ENCODE assay signal across 17 mouse cellular contexts in the genomic region with DNA sequence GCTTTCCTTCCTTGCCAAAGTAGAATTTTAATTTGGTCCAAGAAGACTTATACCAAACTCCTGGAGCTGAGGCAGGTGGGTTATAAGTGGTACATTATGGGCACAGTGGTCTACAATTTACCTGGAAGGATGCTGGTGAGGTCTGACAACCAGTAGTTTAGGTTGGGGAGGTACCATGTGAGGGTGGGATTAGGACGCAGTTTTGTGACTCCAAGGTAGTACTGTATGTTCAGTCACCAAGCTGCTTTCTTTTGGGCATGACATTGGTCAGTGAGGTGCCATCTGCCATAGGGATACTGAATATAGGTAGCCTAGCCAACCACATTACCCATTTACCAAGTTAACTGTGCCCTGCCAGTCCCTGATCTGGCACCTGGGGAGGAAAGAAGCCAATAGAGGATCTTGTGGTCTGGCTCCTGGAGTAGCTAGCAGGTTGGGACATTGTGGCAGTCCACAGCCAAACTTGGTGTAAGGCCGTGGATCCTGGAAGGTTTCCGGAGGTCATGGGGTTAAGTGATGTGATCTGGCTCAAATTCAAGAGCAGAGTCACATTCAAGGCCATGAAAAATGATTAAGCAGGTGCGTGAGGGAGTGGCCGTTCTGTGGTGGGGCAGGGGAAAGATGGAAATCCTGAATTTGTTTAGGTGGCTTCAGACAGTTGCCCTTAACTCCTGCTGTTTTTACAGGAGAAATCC. TPM values are rescaled to one million over a fixed set of nuclear protein-coding genes. Genes with fewer than 3 reads are reported as not detected.
DNase-seq lines count a peak whose midpoint lies in the region; ATAC-seq lines count a peak whose summit lies in the region.
"Had no signal": no experiment of that assay in that cellular context is flagged by ENCODE, and none has a peak within 500 bp of the region (broad histone marks: within the 10 kb centered on the region; RNA-seq: fewer than 3 reads in every experiment).

No protein-coding gene starts in this region.

- H3K27me3 ChIP-seq in forebrain, embryonic 12.5 days: no peaks in the 10 kb centered on the region
- H3K27me3 ChIP-seq in forebrain, embryonic 11.5 days (ENCODE audit: control insufficient read depth, insufficient read depth, low read length): no peaks in the 10 kb centered on the region
- no peaks in the 10 kb centered on the region for H3K27me3 ChIP-seq in midbrain, embryonic 12.5 days
- no peaks in the 10 kb centered on the region for H3K27me3 ChIP-seq in midbrain, embryonic 10.5 days (ENCODE audit: low read depth, poor library complexity, severe bottlenecking)
- H3K27me3 ChIP-seq in midbrain, embryonic 14.5 days (ENCODE audit: control insufficient read depth, insufficient read depth, low read length): no peaks in the 10 kb centered on the region
- H3K27me3 ChIP-seq in hindbrain, embryonic 14.5 days (ENCODE audit: control insufficient read depth, insufficient read depth, low read length): no peaks in the 10 kb centered on the region
- H3K27me3 ChIP-seq: liver, embryonic 12.5 days; stomach, embryonic 15.5 days had no signal

- H3K9ac ChIP-seq in forebrain, embryonic 12.5 days: no peak overlapping the region
- no peak overlapping the region for H3K9ac ChIP-seq in forebrain, embryonic 11.5 days (ENCODE audit: low read length)
- H3K9ac ChIP-seq in midbrain, embryonic 12.5 days (replicated peaks): no peak overlapping the region
- H3K9ac ChIP-seq in midbrain, embryonic 14.5 days (replicated peaks; ENCODE audit: low read length): no peak overlapping the region
- H3K9ac ChIP-seq in hindbrain, embryonic 14.5 days: no peak overlapping the region
- H3K9ac ChIP-seq: liver, embryonic 12.5 days; stomach, embryonic 15.5 days had no signal

- WGBS in forebrain, embryonic 12.5 days: 75% methylated on average over 5 of the region's 5 CpGs
- WGBS in forebrain, embryonic 11.5 days: 76% methylated on average over 5 of the region's 5 CpGs
- WGBS in midbrain, embryonic 12.5 days: 77% methylated on average over 5 of the region's 5 CpGs
- WGBS in midbrain, embryonic 10.5 days: 79% methylated on average over 5 of the region's 5 CpGs
- WGBS in midbrain, embryonic 14.5 days: 72% methylated on average over 5 of the region's 5 CpGs
- 67% methylated on average over 5 of the region's 5 CpGs for WGBS in hindbrain, embryonic 14.5 days

- peaks cover 60% of the 10 kb centered on the region for H3K36me3 ChIP-seq in forebrain, embryonic 12.5 days (replicated peaks)
- H3K36me3 ChIP-seq in forebrain, embryonic 11.5 days (ENCODE audit: control insufficient read depth, insufficient read depth, low read length): peaks cover 24% of the 10 kb centered on the region; the same call in 1 of the 2 replicates
- peaks cover 52% of the 10 kb centered on the region for H3K36me3 ChIP-seq in midbrain, embryonic 12.5 days
- peaks cover 60% of the 10 kb centered on the region for H3K36me3 ChIP-seq in midbrain, embryonic 10.5 days
- peaks cover 57% of the 10 kb centered on the region for H3K36me3 ChIP-seq in midbrain, embryonic 14.5 days (ENCODE audit: control insufficient read depth, insufficient read depth, low read length)
- H3K36me3 ChIP-seq in hindbrain, embryonic 14.5 days (replicated peaks; ENCODE audit: control insufficient read depth, insufficient read depth): peaks cover 64% of the 10 kb centered on the region

- H3K4me2 ChIP-seq in forebrain, embryonic 12.5 days: no peak overlapping the region
- H3K4me2 ChIP-seq in forebrain, embryonic 11.5 days (ENCODE audit: low read depth, low read length, severe bottlenecking): no peak overlapping the region
- no peak overlapping the region for H3K4me2 ChIP-seq in midbrain, embryonic 12.5 days (replicated peaks)
- no peak overlapping the region for H3K4me2 ChIP-seq in midbrain, embryonic 14.5 days (ENCODE audit: low read length)
- H3K4me2 ChIP-seq in hindbrain, embryonic 14.5 days (replicated peaks): no peak overlapping the region
- H3K4me2 ChIP-seq: heart, embryonic 11.5 days; liver, embryonic 12.5 days; stomach, embryonic 15.5 days had no signal

- ATAC-seq in forebrain, embryonic 12.5 days (ENCODE audit: low FRiP score): no peak
- ATAC-seq in forebrain, embryonic 11.5 days (replicated peaks; ENCODE audit: low FRiP score): no peak
- no peak for ATAC-seq in midbrain, embryonic 12.5 days (ENCODE audit: low FRiP score, low read depth)
- ATAC-seq in midbrain, embryonic 14.5 days (ENCODE audit: low FRiP score, low TSS enrichment): no peak
- ATAC-seq in hindbrain, embryonic 14.5 days (ENCODE audit: low FRiP score): no peak
- ATAC-seq: CD4-positive, CD25-positive, alpha-beta regulatory T cell, adult 4 months had no signal

- peaks cover 29% of the 10 kb centered on the region for H3K4me1 ChIP-seq in forebrain, embryonic 12.5 days
- peaks cover 14% of the 10 kb centered on the region; the same call in 1 of the 2 replicates for H3K4me1 ChIP-seq in forebrain, embryonic 11.5 days (replicated peaks; ENCODE audit: control insufficient read depth, insufficient read depth, low read length)
- peaks cover 24% of the 10 kb centered on the region for H3K4me1 ChIP-seq in midbrain, embryonic 12.5 days
- H3K4me1 ChIP-seq in midbrain, embryonic 10.5 days: peaks cover 41% of the 10 kb centered on the region
- H3K4me1 ChIP-seq in midbrain, embryonic 14.5 days (ENCODE audit: control insufficient read depth, insufficient read depth, low read length): peaks cover 19% of the 10 kb centered on the region
- peaks cover 21% of the 10 kb centered on the region for H3K4me1 ChIP-seq in hindbrain, embryonic 14.5 days (replicated peaks; ENCODE audit: control insufficient read depth, insufficient read depth, low read length)
- H3K4me1 ChIP-seq: stomach, embryonic 15.5 days had no signal

- DNase-seq in forebrain, embryonic 11.5 days (ENCODE audit: low spot score): no peak
- DNase-seq in midbrain, embryonic 10.5 days (ENCODE audit: low spot score): no peak
- peak; percentile 38 to 47 for DNase-seq in adrenal gland, adult 18-20 months (ENCODE audit: low spot score in 2 of 2)
- DNase-seq in midbrain, embryonic 14.5 days: no peak
- DNase-seq in layer of hippocampus, adult 9-11 months: no peak
- DNase-seq in hindbrain, embryonic 14.5 days (ENCODE audit: low spot score): no peak
- DNase-seq: gastrocnemius, postnatal 10 days; kidney, adult 18-20 months; retina, postnatal 1 day; thymus, postnatal 14 days had no signal

- H3K27ac ChIP-seq in forebrain, embryonic 12.5 days: peak overlapping the region; percentile 93
- no peak overlapping the region for H3K27ac ChIP-seq in forebrain, embryonic 11.5 days (ENCODE audit: low read depth, low read length)
- peak overlapping the region; percentile 20; the same call in 1 of the 2 replicates for H3K27ac ChIP-seq in midbrain, embryonic 12.5 days (replicated peaks)
- H3K27ac ChIP-seq in midbrain, embryonic 10.5 days (replicated peaks): no peak overlapping the region
- 0 out of 2 replicates have a peak overlapping the region, but pooled peaks have one; percentile 37 for H3K27ac ChIP-seq in midbrain, embryonic 14.5 days (replicated peaks; ENCODE audit: low read depth, low read length)
- no peak overlapping the region for H3K27ac ChIP-seq in hindbrain, embryonic 14.5 days
- H3K27ac ChIP-seq: stomach, embryonic 15.5 days had no signal

- H3K4me3 ChIP-seq in forebrain, embryonic 12.5 days (replicated peaks): no peak overlapping the region
- no peak overlapping the region for H3K4me3 ChIP-seq in forebrain, embryonic 11.5 days (ENCODE audit: low read depth, low read length)
- no peak overlapping the region for H3K4me3 ChIP-seq in midbrain, embryonic 12.5 days
- H3K4me3 ChIP-seq in midbrain, embryonic 10.5 days: no peak overlapping the region
- no peak overlapping the region for H3K4me3 ChIP-seq in midbrain, embryonic 14.5 days (replicated peaks; ENCODE audit: low read depth, low read length)
- no peak overlapping the region for H3K4me3 ChIP-seq in hindbrain, embryonic 14.5 days (replicated peaks; ENCODE audit: low read length)
- H3K4me3 ChIP-seq: hindbrain, embryonic 10.5 days; liver, embryonic 12.5 days; stomach, embryonic 15.5 days had no signal

- H3K9me3 ChIP-seq in forebrain, embryonic 12.5 days: peaks cover 2% of the 10 kb centered on the region
- H3K9me3 ChIP-seq in forebrain, embryonic 11.5 days (ENCODE audit: control insufficient read depth, low read length): no peaks in the 10 kb centered on the region
- H3K9me3 ChIP-seq in midbrain, embryonic 12.5 days: no peaks in the 10 kb centered on the region
- H3K9me3 ChIP-seq in midbrain, embryonic 10.5 days (replicated peaks): no peaks in the 10 kb centered on the region
- no peaks in the 10 kb centered on the region for H3K9me3 ChIP-seq in midbrain, embryonic 14.5 days (ENCODE audit: control insufficient read depth, low read length)
- H3K9me3 ChIP-seq in hindbrain, embryonic 14.5 days (ENCODE audit: control insufficient read depth, low read length): no peaks in the 10 kb centered on the region
- H3K9me3 ChIP-seq: liver, embryonic 12.5 days; stomach, embryonic 15.5 days had no signal

RNA-seq across cellular contexts. Expression of a gene that starts 11.8 kb away (rescaled TPM):
- 998 and 1,043 TPM in 2 replicates for polyA plus RNA-seq in forebrain, embryonic 12.5 days (2016; fragmentation: Nextera tagmentation; extraction: Ambion mirVana)
- 939 and 1,035 TPM in 2 replicates for polyA plus RNA-seq in forebrain, embryonic 11.5 days (2014; fragmentation: Nextera tagmentation; extraction: Ambion mirVana)
- 901 and 946 TPM in 2 replicates for polyA plus RNA-seq in midbrain, embryonic 12.5 days (2016; fragmentation: Nextera tagmentation; extraction: Ambion mirVana)
- 915 and 1,078 TPM in 2 replicates for polyA plus RNA-seq in midbrain, embryonic 10.5 days (2016; fragmentation: Nextera tagmentation; extraction: Ambion mirVana)
- total RNA-seq in adrenal gland, adult 18-20 months (2021): 1,000 to 10,000 TPM; 1,551 to 1,745 TPM
- 772 and 791 TPM in 2 replicates for polyA plus RNA-seq in midbrain, embryonic 14.5 days (2014; fragmentation: Nextera tagmentation; extraction: Ambion mirVana)
- polyA plus RNA-seq in hindbrain, embryonic 14.5 days (2014; fragmentation: Nextera tagmentation; extraction: Ambion mirVana): 703 and 824 TPM in 2 replicates

RNA-seq across cellular contexts. Expression of a gene that starts 11.8 kb away (rescaled TPM):
- 19.3 and 21.3 TPM in 2 replicates for polyA plus RNA-seq in forebrain, embryonic 12.5 days (2016; fragmentation: Nextera tagmentation; extraction: Ambion mirVana)
- polyA plus RNA-seq in forebrain, embryonic 11.5 days (2014; fragmentation: Nextera tagmentation; extraction: Ambion mirVana): 20.1 and 21.1 TPM in 2 replicates
- 22.5 and 24.5 TPM in 2 replicates for polyA plus RNA-seq in midbrain, embryonic 12.5 days (2016; fragmentation: Nextera tagmentation; extraction: Ambion mirVana)
- 18.3 and 21.0 TPM in 2 replicates for polyA plus RNA-seq in midbrain, embryonic 10.5 days (2016; fragmentation: Nextera tagmentation; extraction: Ambion mirVana)
- total RNA-seq in adrenal gland, adult 18-20 months (2021): 10 to 100 TPM; 15.6 to 19.4 TPM
- polyA plus RNA-seq in midbrain, embryonic 14.5 days (2014; fragmentation: Nextera tagmentation; extraction: Ambion mirVana): 21.0 and 23.1 TPM in 2 replicates
- 17.7 and 18.6 TPM in 2 replicates for polyA plus RNA-seq in hindbrain, embryonic 14.5 days (2014; fragmentation: Nextera tagmentation; extraction: Ambion mirVana)

Comparison
In these comparisons a context has a peak if more than half of its experiments do, and no peak if none do; other contexts are left out.
1. H3K27ac ChIP-seq: peak in forebrain, embryonic 12.5 days (single experiment), midbrain, embryonic 12.5 days (single experiment) and midbrain, embryonic 14.5 days (single experiment); none in forebrain, embryonic 11.5 days (single experiment), midbrain, embryonic 10.5 days (single experiment) and hindbrain, embryonic 14.5 days (single experiment).
2. DNase-seq: peak in adrenal gland, adult 18-20 months (2 of 2); none in forebrain, embryonic 11.5 days (single experiment), midbrain, embryonic 10.5 days (single experiment), midbrain, embryonic 14.5 days (single experiment), layer of hippocampus, adult 9-11 months (single experiment) and hindbrain, embryonic 14.5 days (single experiment).